Mouse (Mus musculus): ENCODE data around the gene Rbm4.
"Not testable (repeated sequence)": the region's sequence is repeated elsewhere in the genome, so short reads cannot be mapped to it uniquely, and the experiment has no call there.

The Rbm4 gene

DNA sequence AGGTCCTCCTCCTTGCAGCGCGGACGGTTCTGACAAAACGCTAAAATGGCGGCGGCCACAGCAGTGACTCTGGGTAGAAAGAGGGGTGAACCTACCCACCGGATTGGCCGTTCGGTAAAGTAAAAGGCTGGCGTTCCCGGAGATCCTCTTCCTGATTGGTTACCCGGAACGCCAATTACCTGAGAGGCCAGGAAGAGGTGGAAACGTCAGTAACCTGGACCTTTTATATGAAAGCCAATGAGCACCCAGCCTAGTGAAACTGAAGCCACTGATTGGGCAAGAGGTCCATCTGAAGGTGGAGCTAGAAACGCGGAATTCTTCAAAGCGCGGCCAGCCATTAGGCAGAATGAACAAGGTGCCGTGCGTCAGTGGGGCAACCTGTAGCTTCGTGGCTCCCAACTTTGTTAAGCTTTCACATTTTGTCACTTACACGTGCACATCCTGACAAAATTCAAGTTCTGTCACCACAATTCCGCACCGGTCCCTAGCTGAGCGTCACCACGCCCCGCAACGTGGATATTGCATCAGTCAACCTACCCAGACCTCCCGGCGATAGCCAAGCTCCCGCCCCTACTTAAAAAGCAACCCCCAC is at the start of gene Rbm4:
Gene Rbm4 (minus strand): TSS at position 71 of the 592 bp plus-strand sequence.
- peak; percentile 97 to 98 for DNase-seq (ENCODE audit: low spot score in 2 of 2)

DNA sequence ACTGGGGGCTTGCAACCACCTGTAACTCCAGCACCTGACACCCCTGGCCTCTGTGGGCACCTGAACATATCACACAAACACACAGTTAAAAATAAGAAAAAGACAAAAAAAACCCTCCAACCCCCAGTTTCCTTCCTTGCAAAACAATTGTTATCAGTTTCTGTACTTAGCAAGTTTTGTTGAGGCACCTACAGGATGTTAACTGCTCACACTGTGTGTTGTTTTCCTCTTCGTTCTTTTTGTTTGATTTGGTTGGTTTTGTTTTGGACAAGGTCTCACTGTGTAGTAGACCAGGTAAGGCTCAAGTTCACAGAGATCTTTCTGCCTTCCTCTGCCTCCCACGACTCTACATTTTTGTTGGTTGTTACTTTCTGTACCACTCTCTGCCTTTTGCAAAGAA is 48.9 kb upstream of the Rbm4 start:
- DNase-seq (ENCODE audit: low spot score in 2 of 2) = no peak

DNA sequence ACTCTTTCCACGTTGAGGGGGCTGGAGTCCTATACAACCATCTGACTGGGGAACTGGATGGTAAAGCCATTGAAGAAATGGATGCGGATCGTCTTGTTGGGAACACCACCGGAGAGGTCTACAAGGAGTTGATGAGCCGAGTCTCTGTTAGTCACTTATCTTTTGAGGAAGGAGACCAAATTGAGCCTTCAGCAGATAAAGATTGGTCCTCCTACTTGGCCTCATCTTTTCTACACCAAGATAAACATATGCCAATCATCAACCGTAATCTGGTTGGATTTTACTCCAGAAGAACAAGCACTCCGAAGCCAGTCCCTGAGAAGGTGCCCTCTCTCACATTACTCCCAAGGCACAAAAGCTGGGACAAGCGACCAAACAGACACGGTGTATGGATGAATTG is 47.1 kb upstream of the Rbm4 start:
- DNase-seq (ENCODE audit: low spot score in 2 of 2) = no peak

GRCm38 (mm10) chr19:4839149-4839548 is 45.4 kb upstream of the Rbm4 start, which contains the start of the genes Ccs and Ccdc87:
Ccs (minus strand) TSS chr19:4839332.
Ccdc87 (plus strand) TSS chr19:4839366.
- DNase-seq (ENCODE audit: low spot score in 2 of 2) = peak; percentile 89 to 91

GRCm38 (mm10) chr19:4838526-4839140 is 44.9 kb upstream of the Rbm4 start:
- DNase-seq (ENCODE audit: low spot score in 2 of 2) = no peak

DNA sequence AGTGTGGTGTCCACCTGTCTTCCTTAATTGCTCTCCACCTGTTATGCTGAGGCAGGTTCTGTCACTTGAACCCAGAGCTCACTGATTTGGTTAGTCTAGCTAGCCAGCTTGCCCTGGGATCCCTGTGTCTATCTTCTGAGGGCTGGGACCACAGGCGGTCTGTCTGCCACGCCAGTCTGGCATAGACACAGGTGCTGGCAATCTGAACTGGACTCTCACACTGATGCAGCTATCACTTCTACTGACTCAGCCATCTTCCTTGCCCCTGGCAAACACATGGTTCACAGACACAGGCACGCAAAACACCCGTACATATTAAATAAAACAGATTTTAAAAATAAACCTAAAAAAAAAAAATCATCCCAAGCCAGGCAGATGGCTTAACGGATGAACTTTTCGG is 43.3 kb upstream of the Rbm4 start:
- no peak for DNase-seq (ENCODE audit: low spot score in 2 of 2)

DNA sequence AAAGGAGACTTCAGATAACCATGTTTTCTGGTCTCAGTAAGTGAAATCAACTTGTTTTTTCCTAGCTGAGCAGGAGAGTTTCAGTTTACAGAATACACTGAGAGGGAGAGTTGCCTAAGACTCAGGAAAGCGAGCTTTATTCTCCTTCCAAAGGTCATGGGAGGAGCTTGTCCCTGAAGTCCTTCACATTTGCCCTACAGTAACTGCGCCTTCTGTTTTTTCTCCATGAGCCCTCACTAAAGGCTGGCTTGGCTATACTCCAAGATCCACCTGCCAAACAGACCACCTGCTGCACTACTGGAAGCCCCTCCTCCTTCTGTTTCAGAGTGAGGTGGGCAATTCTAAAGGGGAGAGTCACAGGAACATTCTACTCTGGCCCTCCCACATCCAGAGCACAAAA is 42.4 kb upstream of the Rbm4 start:
- DNase-seq (ENCODE audit: low spot score in 2 of 2) = no peak

DNA sequence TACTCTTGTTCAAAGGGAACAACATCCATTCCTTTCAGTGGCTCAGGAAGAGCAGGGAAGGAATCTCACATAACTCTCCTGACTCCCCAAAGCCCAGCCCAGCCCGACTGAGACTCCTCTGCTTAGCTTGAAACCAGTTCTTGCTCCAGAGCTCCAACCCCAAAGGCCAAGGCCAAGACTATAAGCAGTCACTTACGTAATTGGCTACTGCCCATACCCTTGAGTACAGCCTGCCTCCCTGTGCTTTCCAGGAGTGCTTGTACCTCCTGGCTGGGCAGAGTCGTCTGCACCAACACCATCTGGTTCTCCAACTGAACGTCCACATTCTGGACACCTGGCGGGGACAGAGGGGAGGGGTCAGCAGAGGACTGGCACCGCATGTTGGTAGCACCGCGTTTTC is 40.3 kb upstream of the Rbm4 start:
- DNase-seq (ENCODE audit: low spot score in 2 of 2) = no peak

GRCm38 (mm10) chr19:4829156-4829555 is 35.5 kb upstream of the Rbm4 start:
- DNase-seq (ENCODE audit: low spot score in 2 of 2) = peak in 1 of 2 experiments; percentile 15

DNA sequence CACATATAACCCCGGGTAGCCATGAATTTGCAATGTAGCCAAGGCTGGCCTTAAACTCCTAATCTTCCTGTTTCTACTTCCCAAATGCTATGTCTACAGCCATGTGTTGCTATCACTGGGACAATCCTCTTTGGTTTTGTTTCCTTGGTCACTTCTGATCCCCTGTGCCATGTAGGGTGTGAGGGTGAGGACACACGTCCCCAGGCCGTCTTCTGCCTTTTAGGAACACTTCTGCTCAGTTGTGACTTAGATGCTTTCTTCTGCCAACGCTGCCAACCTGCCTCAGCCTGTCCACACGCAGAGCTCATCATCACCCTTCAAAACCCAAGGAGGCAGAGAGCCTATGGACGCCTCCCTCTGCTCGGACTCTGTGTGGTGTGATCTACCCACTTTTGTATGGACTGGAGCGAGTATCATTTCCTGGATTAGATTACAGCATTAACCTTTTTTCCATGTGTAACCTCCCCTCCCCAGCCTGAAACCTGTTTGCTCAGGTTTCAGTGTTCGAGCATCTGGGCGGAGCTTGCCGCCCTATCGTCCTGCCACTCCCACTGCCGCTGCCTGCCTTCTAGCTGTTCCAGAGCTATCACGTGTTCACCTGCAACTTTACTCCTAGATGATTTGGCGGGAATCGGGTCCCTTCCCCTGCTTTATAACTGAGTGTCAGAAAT is 34.9 kb upstream of the Rbm4 start:
- DNase-seq (ENCODE audit: low spot score in 2 of 2) = no peak

DNA sequence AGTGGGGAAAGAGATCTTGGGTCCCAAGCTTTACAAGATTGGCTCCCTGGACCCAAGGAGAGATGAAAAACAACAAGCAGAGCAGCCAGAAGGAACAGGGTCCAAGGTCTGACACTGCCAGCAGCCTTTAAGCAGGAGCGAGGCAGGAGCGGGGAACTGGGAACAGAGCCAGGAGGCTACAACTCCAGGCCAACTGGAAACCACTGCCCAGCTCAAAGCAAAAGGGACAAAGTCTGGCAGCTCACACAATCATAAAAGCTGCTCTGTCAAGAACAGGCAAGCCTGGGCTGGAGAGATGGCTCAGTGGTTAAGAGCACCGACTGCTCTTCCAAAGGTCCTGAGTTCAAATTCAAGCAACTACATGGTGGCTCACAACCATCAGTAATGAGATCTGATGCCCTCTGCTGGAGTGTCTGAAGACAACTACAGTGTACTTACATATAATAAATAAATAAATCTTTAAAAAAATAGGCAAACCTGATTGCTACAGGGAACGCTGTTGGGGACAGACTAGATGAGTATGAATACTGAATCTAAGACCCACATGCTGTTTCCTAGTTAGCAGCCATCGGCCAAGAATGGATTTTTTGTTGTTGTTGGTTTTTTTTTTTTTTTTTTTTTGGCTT is 27.1 kb upstream of the Rbm4 start:
- DNase-seq (ENCODE audit: low spot score in 2 of 2) = peak; percentile 43 to 68

- no peak for DNase-seq (ENCODE audit: low spot score in 2 of 2)
Observed at GRCm38 (mm10) chr19:4817182-4817835, 23.6 kb upstream of the Rbm4 start.

DNA sequence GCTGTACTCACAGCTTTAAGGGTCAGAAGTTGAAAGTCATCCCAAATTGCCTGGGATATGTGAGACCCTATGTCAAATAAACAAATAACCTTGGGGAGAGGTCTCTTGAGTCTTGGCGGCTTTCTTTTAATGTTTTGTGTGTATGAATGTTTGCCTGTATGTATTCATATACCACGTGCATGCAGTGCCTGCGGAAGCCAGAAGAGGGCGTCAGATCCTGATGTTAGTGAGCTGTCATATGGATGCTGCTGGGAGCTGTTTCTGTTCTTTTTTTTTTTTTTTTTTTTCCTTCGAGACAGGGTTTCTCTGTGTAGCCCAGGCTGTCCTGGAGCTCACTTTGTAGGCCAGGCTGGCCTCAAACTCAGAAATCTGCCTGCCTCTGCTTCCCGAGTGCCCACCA is 19.3 kb upstream of the Rbm4 start:
- no peak for DNase-seq (ENCODE audit: low spot score in 2 of 2)

GRCm38 (mm10) chr19:4812334-4812949 is 18.7 kb upstream of the Rbm4 start:
- not testable (repeated sequence) for DNase-seq (ENCODE audit: low spot score in 2 of 2)

DNA sequence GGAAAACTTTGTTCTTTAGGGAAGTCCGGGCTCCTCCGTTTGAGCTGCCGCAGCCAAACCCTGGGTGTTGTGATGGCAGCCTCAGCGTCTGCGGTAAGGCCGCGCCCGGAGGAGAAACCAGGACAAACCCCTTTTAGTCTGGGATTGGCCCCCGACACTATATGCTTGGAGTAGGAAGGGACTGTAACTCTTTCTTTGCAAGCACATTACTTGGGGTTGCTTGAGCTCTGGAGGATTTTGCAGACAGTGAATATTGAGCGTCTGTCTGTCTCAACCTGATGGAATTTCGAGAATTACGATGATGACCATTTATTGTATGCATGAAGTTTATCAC is 18.2 kb upstream of the Rbm4 start:
- DNase-seq (ENCODE audit: low spot score in 2 of 2) = no peak

DNA sequence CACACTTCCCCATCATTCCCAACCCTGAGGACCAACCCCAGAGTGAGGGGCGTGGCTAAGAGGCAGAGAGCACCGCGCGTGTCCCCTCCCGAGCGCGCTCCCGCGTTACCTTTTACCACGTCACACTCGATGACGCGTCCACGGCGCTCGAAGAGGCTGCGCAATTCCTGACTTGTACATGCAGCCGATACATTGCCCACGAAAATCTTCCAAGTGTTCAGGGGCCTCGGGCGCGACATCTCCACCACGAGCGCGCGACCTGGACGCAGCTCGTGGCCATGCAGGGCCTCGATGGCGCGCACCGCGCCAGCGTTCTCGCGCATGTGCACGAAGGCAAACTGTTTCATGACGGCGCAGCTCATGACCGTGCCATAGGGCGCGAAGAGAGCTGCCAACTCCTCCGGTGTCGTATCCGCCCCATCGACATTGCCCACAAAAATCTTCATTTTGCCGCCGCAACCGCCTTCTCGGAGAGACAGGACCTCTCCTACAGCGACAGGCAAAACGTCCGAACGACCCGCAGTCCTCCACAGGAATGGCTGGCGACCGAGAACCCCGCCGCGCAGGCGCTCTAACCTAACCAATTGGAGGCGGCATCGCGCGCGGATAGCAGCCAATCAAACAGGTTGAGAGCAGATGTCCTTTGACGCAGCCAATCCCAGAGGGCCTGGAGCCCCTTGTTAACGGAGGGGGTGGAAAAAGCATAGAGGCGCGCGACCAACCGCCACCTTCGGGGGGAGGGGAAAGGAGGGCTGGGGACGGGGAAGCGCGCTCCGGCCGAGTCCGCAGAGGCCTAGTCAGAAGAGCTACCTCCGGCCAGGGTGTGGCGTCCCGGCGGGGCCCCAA is 17.6 kb upstream of the Rbm4 start, which contains the start of the genes Gm21992 and Rbm14:
Gene Gm21992 (minus strand): TSS at position 550 of the 846 bp plus-strand sequence.
Gene Rbm14 (minus strand): TSS at position 572 of the 846 bp plus-strand sequence.
- peak; percentile 98 for DNase-seq (ENCODE audit: low spot score in 2 of 2)

DNA sequence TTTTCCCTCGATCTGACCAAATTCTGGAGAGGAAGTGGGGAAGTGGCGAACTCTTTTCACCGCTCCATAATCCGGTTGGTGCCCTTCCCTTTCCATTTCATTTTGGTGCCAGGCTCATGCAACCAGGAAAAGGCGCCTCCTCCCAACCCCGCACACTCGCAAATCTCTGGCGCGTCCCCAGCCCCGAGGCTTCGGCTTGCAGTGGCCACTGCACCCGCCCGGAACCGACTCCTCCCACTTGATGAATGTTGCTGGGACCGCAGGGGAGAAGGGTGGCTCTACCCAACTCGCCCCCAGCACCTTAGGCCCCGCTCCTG is 17.0 kb upstream of the Rbm4 start:
- no peak for DNase-seq (ENCODE audit: low spot score in 2 of 2)

- DNase-seq (ENCODE audit: low spot score in 2 of 2) = no peak
Observed at GRCm38 (mm10) chr19:4810309-4810708, 16.6 kb upstream of the Rbm4 start.

DNA sequence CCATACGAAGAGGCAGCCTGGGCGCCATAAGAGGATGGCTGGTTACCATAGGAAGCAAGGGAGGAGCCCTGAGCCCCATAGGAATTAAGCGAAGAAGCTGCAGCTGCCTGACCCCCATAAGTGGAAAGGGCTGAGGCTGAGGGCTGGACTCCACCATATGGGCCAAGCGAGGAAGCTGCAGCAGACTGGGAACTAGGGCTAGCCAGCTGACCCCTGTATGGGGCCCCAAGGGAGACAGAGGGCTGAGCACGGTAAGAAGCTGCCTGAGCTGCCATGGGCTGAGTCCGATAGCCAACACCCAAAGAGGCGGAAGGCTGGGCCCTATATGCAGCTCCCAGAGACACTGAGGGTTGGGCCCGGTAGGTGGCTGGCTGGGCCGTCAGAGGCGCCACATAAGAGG is 9.6 kb upstream of the Rbm4 start:
- no peak for DNase-seq (ENCODE audit: low spot score in 2 of 2)

GRCm38 (mm10) chr19:4802691-4803091 is 9.0 kb upstream of the Rbm4 start:
- no peak for DNase-seq (ENCODE audit: low spot score in 2 of 2)

DNA sequence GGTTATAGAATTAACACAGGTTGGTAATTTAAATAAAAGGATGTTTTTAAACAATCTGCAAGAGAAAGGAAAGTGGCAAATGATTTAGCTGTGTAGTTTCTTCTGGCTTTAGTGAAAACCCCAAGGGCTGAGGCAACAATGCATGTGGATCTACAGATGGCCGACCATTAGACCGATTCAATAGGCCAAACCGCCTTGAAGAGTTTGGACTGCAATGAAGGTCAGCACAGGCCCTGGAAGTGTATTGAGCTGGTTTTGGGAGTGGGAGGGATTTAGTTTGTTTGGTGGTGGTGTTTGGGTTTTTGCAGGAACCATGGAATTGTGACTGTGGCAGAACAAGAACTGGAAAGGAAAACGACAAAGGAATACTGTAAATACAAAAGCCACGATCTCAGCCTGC is 5.4 kb upstream of the Rbm4 start:
- DNase-seq (ENCODE audit: low spot score in 2 of 2) = no peak

Data from frontal cortex, postnatal 14 days (tissue).